Mouse (Mus musculus) liver, adult (tissue): ENCODE results near the gene Tas2r126.

Experiments
- GATA4 ChIP-seq: IDR thresholded peaks from 2 replicates; pipeline ENCODE4 v1.6.1; 2014; ENCODE audit warnings: mild to moderate bottlenecking, low read length; ENCODE audit not compliant: insufficient replicate concordance

Gene Tas2r126

DNA sequence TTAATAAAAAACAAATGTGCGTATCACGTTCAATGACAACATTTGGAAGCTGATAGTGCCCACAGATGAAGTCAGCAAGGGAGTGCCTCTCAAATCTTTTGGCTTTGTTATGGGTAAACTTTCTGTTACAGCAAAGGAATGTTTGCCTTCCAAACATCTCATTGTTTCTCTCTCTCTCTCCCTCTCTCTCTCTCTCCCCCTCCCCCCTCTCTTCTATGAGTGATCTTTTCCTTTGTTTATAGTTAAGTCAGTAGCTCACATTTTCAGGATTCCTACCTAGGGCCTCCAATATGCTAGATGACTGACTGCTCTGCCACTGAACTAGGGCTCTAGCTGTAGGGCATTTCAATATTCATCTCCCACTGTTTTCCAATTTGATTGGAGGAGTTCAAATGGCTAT, 10.2 kb downstream of the Tas2r126 start:
- TF ChIP-seq GATA4: no peak

DNA sequence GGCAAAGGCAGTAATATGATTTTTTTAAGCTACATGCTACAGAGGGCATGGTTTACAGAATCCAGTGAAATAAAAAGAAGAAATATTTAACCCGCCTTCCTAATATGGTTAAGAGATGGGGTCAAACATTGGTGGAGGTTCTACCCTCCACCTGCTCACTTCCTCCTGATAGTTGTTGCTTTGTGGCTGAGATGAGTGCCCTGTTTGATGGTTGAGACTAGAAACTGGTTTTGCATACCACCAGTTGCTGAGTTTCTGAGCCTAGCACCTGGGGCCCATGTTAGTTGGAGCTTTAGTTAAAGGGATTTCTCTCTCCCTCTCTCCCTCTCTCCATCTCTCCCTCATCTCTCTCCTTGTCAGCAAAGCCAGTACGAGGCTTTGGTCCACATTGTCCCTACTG, 13.0 kb downstream of the Tas2r126 start:
- TF ChIP-seq GATA4: no peak

GRCm38 (mm10) chr6:42465096-42465495, 30.8 kb downstream of the Tas2r126 start, which contains the start of gene Olfr458:
Gene Olfr458 (minus strand): TSS chr6:42465196.
- TF ChIP-seq GATA4: no peak

DNA sequence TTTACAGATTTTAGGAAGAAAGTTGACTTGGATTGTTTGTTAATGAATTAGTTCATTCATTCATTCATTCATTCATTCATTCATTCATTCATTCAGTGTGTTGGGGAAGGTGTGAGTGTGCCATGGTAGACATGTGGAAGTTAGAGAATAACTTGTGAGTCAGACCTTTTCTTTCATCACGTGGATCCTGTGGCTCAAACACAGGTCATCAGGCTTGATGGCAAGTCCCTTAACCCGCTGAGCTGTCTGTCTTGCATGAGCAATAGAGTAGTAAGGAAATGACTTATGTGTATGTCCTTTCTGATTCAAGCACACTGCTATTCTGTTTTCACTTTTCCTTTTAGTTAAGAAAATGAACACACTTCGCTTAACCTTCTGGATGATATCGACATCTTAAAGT, 36.2 kb downstream of the Tas2r126 start:
- TF ChIP-seq GATA4: no peak

DNA sequence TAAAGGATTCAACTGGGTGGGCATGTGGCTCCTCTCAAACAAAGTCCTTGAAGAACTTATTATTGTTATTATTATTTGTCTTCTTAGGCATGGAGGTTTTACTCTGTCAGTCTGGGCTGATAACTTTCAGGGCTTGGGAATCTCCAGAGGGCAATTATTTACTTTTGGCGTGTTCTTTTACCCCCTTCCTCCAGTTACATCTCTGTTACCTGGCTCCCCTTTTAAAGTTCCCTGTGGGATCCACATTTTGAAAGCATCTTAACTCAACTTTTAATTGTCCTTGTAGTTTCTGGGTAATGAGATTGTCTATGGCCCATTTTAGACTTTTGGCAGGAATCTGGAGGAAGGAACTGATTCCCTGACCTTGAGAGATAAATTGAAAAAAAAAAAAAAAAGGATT, 41.9 kb downstream of the Tas2r126 start, which contains the start of gene Olfr457:
Gene Olfr457, minus strand, starts transcription at position 101 of the 400 bp plus-strand sequence.
- no peak for TF ChIP-seq GATA4

- no peak for TF ChIP-seq GATA4
Measured at GRCm38 (mm10) chr6:42484633-42485032, 50.3 kb downstream of the Tas2r126 start.
